Mouse (Mus musculus) granulocyte monocyte progenitor cell, adult 5-6 weeks (primary cell): ENCODE data around the gene Prkcz. TPM values are rescaled to one million over a fixed set of nuclear protein-coding genes. Genes with fewer than 3 reads are reported as not detected.
"Not testable (repeated sequence)": the region's sequence is repeated elsewhere in the genome, so short reads cannot be mapped to it uniquely, and the experiment has no call there.

Source experiments
- ATAC-seq: replicated peaks from 2 replicates; pipeline ENCODE4 v1.8.0; 2016; ENCODE audit warnings: mild to moderate bottlenecking, moderate TSS enrichment, inconsistent platforms; ENCODE audit not compliant: poor library complexity, severe bottlenecking
- total RNA-seq, 2 experiments: library from RNA; stranded (forward) in 1 of 2; stranded (reverse) in 1 of 2; fragments of 200-712, 200-1000 nt in 1 of 2; fragments of >200 nt in 1 of 2; fragmentation: Nextera tagmentation in 1 of 2; gene quantifications; 2 replicates each; pipeline ENCODE4 v1.2.3; 2014 to 2017

The Prkcz gene
- total RNA-seq, 2 experiments from 2014 or later: not detected

DNA sequence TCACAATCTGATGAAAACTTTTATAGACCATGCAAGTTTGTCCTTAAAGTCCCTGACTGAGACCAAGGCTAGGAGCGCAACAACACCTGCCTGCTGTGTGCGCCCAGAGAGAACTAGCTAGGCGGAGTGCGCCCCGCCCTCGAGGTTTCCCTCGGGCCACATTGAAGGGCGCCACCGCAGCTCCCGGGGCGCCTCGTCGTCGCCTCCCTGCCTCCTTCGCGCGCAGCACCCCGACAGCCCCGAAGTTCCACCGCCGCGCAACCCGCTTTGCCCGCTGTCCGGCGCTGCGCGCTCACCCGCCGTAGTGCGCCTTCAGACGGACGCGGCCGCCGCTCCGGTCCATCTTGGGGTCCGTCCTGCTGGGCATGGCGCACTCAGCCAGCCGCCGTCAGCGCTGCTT lies 305 bp downstream of the Prkcz start:
- ATAC-seq: peak; percentile 8; the same call in 1 of the 2 replicates

GRCm38 (mm10) chr4:155359560-155360464 lies 1.3 kb downstream of the Prkcz start:
- ATAC-seq: no peak

GRCm38 (mm10) chr4:155357601-155358000 lies 3.6 kb downstream of the Prkcz start:
- no peak for ATAC-seq

- no peak for ATAC-seq
Observed at GRCm38 (mm10) chr4:155356354-155356753, 4.8 kb downstream of the Prkcz start.

DNA sequence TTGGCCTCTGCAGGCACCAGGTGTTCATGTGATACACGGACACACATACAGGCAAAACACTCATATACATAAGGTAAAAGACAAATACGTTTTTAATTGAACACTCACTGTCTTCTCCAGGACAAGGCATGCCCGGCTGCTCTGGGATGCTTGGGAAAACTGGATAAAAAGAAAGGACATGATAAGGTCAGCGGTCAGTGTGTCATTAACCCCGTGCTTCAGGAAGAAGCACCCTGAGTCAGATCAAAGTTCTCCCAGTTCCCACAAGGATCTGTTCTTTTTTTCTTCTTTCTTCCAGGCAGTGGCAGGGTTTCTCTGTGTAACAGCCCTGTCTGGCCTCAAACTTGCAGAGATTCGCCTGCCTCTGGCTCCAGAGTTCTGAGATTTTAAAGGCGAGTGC lies 6.6 kb downstream of the Prkcz start:
- ATAC-seq: no peak

DNA sequence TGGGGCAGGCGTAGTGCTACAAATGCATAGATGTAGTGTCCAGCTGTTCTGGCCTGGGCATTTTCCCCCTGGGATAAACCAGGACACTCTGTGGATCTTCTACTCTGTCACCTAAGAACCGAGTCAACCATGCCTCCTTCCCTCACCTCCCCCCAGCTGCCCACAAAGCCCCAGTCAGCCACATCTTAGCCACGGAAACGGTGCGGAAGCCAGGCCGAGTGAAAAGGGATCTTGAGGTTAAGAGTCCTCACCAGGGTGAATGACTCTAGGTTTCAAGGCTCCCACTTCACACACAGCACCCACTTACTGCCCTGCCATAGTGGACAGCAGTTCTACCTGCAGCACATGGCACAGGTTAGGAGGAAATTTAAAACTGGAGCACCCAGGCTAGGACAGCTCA lies 7.1 kb downstream of the Prkcz start:
- peak; percentile 79 for ATAC-seq

DNA sequence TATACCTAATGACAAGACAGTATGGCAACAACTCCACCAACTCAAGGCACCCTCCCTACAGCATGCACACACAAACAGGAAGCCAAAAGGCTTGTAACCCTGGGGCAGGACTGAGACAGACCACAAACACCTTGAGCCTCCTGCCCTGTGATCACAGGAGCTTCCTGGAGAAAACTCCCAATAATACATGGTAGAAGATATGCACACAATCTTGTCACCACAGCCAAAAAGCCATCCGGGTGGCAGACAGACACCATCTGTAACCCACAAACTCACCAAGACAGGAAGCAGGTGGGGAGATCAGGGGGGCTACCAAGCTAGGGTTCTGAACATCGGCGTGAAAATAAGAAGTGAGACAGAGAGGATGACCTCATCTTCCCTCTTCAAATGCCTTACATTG lies 8.6 kb downstream of the Prkcz start:
- peak; percentile 60 for ATAC-seq

DNA sequence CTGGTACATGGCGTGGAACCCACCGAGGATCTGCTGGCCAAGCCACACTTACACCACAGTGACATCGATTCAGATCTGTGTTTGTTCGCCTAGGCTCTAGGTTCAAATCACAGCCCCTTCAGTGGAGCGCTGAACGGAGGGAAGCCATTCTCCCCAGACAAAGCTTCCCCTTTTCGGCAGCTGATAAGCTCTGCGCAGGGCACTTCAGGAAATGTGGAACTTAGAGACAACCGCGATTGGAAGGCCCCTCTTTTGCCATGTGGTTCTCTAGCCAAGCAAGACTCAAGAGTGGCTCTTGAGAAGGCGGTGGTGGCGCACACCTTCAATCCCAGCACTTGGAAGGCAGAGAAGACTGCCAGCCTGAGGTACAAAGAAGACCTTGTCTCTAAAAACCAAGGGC lies 14.8 kb downstream of the Prkcz start:
- ATAC-seq: peak; percentile 75

- ATAC-seq: peak; percentile 43; the same call in 1 of the 2 replicates
Observed at GRCm38 (mm10) chr4:155345608-155345953, 15.6 kb downstream of the Prkcz start.

GRCm38 (mm10) chr4:155344716-155345607 lies 16.2 kb downstream of the Prkcz start:
- 0 out of 2 replicates have a peak, but pooled peaks have one; percentile 27 for ATAC-seq

DNA sequence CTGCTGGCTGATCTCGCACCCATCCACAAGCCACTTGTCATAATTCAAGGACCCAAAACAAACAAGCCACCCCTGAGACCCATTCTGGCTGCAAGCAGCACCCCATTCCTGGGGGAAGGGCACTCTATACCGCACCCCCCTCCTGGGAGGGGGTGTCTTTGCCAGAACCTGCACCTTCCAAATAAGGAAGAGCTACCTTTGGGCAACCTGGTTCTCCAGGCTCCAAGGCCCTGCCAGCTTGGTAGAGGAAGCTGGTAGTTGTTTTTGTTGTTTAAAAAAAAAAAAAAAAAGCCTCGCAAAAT lies 16.9 kb downstream of the Prkcz start:
- no peak for ATAC-seq

GRCm38 (mm10) chr4:155343415-155344298 lies 17.5 kb downstream of the Prkcz start:
- no peak for ATAC-seq

GRCm38 (mm10) chr4:155336284-155337050 lies 24.7 kb downstream of the Prkcz start:
- no peak for ATAC-seq

GRCm38 (mm10) chr4:155332253-155332652 lies 28.9 kb downstream of the Prkcz start:
- no peak for ATAC-seq

DNA sequence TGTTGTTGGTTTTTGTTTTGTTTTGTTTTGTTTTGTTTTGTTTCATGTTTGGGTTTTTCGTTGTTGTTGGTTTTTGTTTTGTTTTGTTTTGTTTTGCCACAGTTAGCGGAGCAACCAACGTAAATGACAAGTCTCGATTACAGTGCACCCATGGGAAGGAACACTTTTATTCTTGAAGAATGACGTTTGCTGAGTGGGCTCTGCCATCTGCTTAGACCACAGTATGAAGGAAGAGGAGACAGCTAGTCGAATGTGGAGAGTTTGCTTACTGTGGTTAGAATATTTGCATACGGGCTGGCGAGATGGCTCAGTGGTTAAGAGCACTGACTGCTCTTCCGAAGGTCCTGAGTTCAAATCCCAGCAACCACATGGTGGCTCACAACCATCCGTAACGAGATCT lies 32.8 kb downstream of the Prkcz start:
- not testable (repeated sequence) for ATAC-seq

- no peak for ATAC-seq
Observed at GRCm38 (mm10) chr4:155325773-155326172, 35.4 kb downstream of the Prkcz start.

DNA sequence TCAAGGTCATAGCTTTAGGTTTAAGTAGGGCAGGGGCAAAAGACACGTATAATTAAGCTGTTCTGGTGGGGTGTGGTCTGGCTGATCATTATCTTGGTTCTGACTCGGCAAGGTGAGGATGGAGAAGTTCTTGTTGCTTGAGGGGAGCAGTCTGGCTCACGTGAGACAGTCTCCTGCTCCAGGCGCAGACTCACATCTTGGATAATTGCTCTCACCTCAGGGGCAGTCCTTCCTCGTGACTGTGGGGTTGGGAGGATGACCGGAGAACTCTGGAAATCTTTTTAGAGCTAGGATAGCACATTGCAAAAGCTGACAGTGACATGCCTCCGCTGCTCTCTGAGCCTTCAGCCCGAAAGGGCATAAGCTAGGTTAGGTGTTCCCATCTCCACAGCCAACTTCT lies 36.6 kb downstream of the Prkcz start:
- no peak for ATAC-seq

DNA sequence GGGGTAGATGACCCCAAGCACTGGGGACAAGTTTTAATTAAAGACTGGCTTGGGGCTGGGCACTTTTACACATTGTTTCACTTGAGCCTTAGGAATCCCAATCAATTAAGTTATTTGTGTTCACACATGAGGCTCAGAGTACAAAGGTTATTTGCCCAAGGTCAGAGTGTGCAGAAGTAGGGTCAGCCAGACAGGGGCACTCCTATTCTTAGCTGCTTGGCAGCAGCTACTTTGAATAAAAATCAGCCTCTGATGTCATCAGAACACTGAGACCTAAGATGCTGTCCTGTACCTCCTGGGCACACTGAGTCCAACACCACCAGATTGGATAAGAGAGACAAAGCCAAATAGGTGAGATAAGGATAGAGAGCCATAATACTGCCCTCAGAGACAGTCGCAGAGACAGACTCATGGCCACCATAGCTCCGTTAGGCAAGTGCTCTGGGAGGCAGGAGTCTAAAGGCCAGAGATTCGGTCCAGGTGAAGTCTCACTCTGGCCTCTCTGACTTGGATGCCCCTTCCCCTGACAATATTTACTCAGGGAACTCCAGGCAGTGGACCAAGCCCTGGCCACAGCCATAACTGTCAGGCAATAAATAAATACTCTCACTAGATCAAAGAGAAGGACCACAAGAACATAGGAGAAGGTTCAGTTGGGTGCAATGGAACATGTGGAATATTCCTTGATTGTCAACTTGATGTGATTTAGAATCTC lies 37.9 kb downstream of the Prkcz start:
- no peak for ATAC-seq
